Mouse (Mus musculus) small intestine, adult 2 months (tissue): ENCODE measurements around the gene Ntm. TPM values are rescaled to one million over a fixed set of nuclear protein-coding genes. Genes with fewer than 3 reads are reported as not detected.

Source experiments
- H3K27ac ChIP-seq: fragments of 200-500 bp; 2 replicates; pipeline ENCODE4 v1.5.1; 2012; ENCODE audit warnings: low read depth, low read length, control low read depth, inconsistent platforms; ENCODE audit not compliant: insufficient read depth
- H3K27me3 ChIP-seq: fragments of 200-500 bp; 2 replicates; pipeline ENCODE4 v1.6.1; 2012; ENCODE audit warnings: mild to moderate bottlenecking, moderate library complexity, low read length, inconsistent platforms; ENCODE audit not compliant: control insufficient read depth, insufficient read depth
- H3K36me3 ChIP-seq: fragments of 200-500 bp; 2 replicates; pipeline ENCODE4 v1.6.1; 2012; ENCODE audit warnings: mild to moderate bottlenecking, low read length, control low read depth, inconsistent platforms; ENCODE audit not compliant: control insufficient read depth, insufficient read depth
- H3K4me1 ChIP-seq: fragments of 200-500 bp; 2 replicates; pipeline ENCODE4 v1.6.1; 2012; ENCODE audit warnings: low read length, inconsistent platforms, mixed read lengths; ENCODE audit not compliant: control insufficient read depth, insufficient read depth, insufficient read length
- H3K4me3 ChIP-seq: fragments of 200-500 bp; 2 replicates; pipeline ENCODE4 v1.5.1; 2012; ENCODE audit warnings: low read depth, mild to moderate bottlenecking, control low read depth, inconsistent platforms, low read length, moderate library complexity
- CTCF ChIP-seq: fragments of 200-500 bp; IDR thresholded peaks from 2 replicates; pipeline ENCODE4 v1.5.1; 2012; ENCODE audit warnings: low read depth, mild to moderate bottlenecking, control low read depth, inconsistent platforms, low read length, moderate library complexity, mixed read lengths; ENCODE audit not compliant: insufficient replicate concordance, insufficient read length; ENCODE audit errors: extremely low read depth
- POLR2A ChIP-seq: fragments of 200-500 bp; IDR thresholded peaks from 2 replicates; pipeline ENCODE4 v1.6.1; 2012; ENCODE audit warnings: low read depth, mild to moderate bottlenecking, control low read depth, inconsistent platforms, low read length, moderate library complexity
- WGBS: fragments of 180-500 bp; shearing (Covaris S2); methylation state at CpG from one replicate; pipeline ENCODE4 v1.1.7; 2018; 5-methylcytosine and 5-hydroxymethylcytosine counted together
- polyA plus RNA-seq: library from polyadenylated mRNA; depleted of rRNA; stranded (reverse); fragments of >200 nt; gene quantifications from 2 replicates; pipeline ENCODE4 v1.2.3, GENCODE M21; 2012

The Ntm gene
- polyA plus RNA-seq, 1 experiment = 0.10 TPM

DNA sequence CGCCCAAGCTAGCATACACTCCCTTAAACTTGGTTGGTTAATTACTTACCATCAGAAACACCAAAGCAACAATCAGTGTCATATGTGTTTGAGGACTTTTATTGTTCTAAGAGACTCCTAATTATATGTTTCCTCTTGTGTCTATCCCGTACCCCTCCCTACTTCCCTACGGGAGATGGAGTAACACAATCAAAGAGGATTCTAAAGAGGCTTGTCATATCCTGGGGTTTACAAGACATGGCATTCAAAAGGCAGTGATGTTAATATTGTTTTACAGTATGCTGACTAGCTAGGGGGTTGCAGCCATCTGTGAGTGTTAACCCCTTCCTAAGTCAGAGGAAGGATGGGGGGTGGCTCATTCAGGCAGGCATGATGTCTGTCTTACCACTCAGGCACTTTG is 715.1 kb downstream of the Ntm start:
- Histone ChIP-seq H3K27me3 (no peaks in the 10 kb centered on the region), H3K4me1 (no peaks in the 10 kb centered on the region), H3K27ac (no peak overlapping the region), H3K4me3 (no peak overlapping the region), H3K36me3 (no peaks in the 10 kb centered on the region)
- 71% methylated on average over 3 of the region's 3 CpGs for WGBS
- no peak for TF ChIP-seq CTCF
- no peak for TF ChIP-seq POLR2A

DNA sequence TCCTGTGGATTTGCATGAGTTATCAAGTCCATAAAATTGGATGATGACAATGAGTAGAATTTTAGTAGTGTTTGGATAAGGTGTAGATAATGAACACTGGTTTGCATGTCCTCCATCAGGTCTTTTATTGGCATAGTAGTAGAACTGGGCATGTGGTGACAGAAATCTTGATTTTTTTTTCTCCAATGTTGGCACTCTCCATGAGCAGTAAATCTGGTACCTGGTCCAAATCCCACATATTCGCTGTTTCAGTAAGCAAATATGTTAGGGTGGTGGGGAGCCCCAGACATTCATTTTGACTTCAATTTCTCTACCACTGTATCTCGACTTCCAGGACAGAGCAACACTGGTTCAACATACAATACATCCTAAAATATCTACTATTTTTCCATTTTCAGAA is 718.9 kb downstream of the Ntm start:
- WGBS = 69% methylated on average over 2 of the region's 2 CpGs

DNA sequence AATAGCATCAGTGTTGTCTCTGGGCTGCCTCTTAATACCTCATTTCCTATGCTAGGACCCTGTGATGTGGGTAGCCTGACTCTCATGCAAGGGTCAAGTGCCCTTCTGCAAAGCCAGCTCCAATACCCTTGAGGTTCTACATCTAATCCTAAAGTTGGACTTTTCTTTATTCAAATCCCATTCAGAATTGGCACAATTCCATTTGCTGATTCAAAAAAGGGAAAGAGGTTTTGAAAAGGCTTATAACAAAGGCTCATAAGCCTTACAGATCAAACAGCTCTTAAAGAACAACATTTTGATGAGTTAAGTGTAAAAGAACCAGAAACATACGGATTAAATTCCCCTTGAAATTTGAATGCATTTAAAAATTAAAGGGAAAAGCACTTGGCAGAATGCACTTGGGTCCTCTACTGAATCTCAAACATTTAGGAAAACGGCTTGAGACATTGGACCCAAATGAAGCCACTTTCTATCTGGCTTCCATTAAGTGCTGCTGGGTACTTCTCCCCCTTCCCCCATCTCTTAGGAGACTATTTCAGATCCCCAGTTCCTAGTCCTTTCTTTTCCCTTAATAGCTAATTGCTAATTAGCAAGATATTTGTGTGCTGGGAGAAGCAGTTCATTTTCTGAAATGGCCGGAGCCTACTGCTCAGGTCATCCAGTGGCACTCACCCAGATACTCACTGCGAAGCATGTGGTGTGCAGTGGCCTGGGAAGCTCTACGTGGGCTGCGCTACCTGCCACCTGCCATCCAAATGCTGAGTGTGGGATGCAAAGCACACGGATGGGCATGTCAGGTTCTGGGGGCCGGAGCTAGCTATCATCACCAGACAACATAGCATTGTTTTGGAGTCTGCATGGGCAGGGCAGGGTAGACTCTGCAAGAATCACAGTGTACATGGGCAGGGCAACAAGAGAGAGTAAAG is 720.2 kb downstream of the Ntm start:
- H3K27me3 ChIP-seq = no peaks in the 10 kb centered on the region
- TF ChIP-seq POLR2A = no peak
- H3K4me3 ChIP-seq = no peak overlapping the region
- H3K36me3 ChIP-seq = no peaks in the 10 kb centered on the region
- H3K27ac ChIP-seq = no peak overlapping the region
- H3K4me1 ChIP-seq = no peaks in the 10 kb centered on the region
- WGBS = 80% methylated on average over 8 of the region's 8 CpGs

More for the DNA sequence above, 718.9 kb downstream of the Ntm start:
- no peak overlapping the region for H3K4me3 ChIP-seq
- H3K4me1 ChIP-seq = no peaks in the 10 kb centered on the region
- no peaks in the 10 kb centered on the region for H3K36me3 ChIP-seq
- H3K27ac ChIP-seq = no peak overlapping the region
- TF ChIP-seq POLR2A = no peak
- no peak for TF ChIP-seq CTCF
- H3K27me3 ChIP-seq = no peaks in the 10 kb centered on the region

DNA sequence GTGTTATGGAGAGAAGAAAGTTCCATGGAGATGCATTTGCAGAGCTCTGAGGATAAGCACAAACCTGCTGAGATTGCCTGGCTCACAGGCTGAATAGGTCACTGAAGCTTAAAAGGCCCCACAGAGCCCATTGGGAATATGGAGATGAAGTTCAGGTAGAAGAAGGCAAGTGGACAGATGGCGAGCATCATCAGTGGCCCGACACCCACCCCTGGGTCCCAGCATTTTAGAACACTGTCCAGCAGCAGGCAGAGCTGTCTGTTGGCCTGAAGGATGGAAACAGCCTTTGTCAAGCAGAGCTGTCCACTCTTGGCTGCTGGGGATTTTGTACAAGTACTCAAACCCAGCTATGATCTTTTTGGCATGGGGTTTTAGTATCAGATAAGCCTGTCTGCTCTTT is 722.1 kb downstream of the Ntm start:
- WGBS = 88% methylated on average over 2 of the region's 2 CpGs
- Histone ChIP-seq H3K27ac (no peak overlapping the region), H3K4me3 (no peak overlapping the region), H3K36me3 (no peaks in the 10 kb centered on the region), H3K27me3 (no peaks in the 10 kb centered on the region), H3K4me1 (no peaks in the 10 kb centered on the region)
- TF ChIP-seq CTCF (no peak), POLR2A (no peak)

DNA sequence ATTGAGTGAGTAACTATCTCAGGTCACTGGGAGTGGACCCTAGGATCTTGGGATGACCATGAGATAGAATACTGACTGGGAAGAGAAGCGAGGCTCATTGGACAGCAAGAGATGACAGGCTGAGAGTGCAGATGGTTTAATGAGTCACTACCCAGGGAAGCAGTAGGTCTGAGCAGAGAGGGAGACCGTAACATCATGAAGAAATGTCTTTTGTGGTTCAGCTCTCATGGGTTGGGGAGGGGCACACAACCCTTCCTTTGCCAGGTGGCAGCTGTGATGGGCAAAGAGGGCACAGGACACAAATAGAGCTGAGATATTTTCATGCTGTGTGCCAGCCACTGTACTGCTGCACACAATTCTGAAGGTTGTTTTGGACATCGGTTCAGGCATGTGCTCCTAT is 724.0 kb downstream of the Ntm start:
- Histone ChIP-seq H3K4me1 (no peaks in the 10 kb centered on the region), H3K4me3 (no peak overlapping the region), H3K27ac (no peak overlapping the region), H3K36me3 (no peaks in the 10 kb centered on the region), H3K27me3 (no peaks in the 10 kb centered on the region)
- TF ChIP-seq CTCF (no peak), POLR2A (no peak)
- 76% methylated on average over 3 of the region's 3 CpGs for WGBS

DNA sequence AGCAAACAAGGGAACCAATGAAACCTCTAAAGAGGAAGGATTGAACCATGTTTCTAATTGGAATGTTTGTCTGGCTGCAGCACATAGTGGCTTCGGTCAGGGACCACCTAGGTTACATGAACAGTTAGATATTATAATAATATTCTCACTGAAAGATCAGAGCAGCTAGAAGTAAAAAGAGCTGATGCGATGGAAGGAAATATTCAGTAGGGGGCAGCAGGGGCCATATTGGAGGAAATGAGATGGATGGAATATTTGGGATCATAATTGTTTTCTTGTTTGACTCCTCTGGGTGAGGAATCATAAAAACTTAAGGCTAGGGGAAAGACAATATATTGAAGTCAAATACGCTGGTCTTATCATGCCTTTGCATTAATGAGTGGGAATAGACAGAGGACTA is 726.2 kb downstream of the Ntm start:
- Histone ChIP-seq H3K27ac (no peak overlapping the region), H3K36me3 (no peaks in the 10 kb centered on the region), H3K4me3 (no peak overlapping the region), H3K27me3 (no peaks in the 10 kb centered on the region), H3K4me1 (no peaks in the 10 kb centered on the region)
- 73% methylated on average over 3 of the region's 3 CpGs for whole genome bisulfite sequencing
- no peak for TF ChIP-seq CTCF
- TF ChIP-seq POLR2A = no peak

DNA sequence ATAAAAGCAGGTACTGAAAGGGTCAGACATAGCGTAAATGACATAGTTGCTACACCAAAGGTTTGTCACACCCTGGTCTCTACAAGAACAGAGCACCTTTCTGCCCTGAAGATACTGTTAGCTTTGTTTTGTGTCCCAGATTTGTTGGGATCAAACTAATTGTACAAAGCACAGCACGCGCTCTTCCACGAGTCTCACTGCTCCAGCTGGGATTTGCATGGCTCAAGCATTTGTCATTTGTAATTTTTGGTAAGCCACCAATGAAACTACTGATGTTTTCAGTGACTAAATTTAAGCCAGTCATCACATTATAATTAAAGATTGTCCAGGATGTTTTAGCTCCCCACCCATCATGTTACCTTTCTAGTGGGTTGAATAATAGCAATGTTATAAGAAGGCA is 735.2 kb downstream of the Ntm start:
- Histone ChIP-seq H3K4me1 (no peaks in the 10 kb centered on the region), H3K36me3 (no peaks in the 10 kb centered on the region), H3K27ac (no peak overlapping the region), H3K4me3 (no peak overlapping the region), H3K27me3 (no peaks in the 10 kb centered on the region)
- TF ChIP-seq POLR2A (no peak), CTCF (no peak)
- 89% methylated on average over 4 of the region's 4 CpGs for WGBS
